Mouse (Mus musculus) limb, embryonic 12.5 days (tissue): Measurements from ENCODE around the gene Vmn1r94. TPM values are rescaled to one million over a fixed set of nuclear protein-coding genes. Genes with fewer than 3 reads are reported as not detected.
"Not testable (repeated sequence)": the region's sequence is repeated elsewhere in the genome, so short reads cannot be mapped to it uniquely, and the experiment has no call there.

Experiments used
- ATAC-seq: fragments of 200-750 bp; cut with Nextera tagmentation; 2 replicates; pipeline ENCODE4 v1.8.0; 2017; ENCODE audit warnings: low read depth, moderate TSS enrichment; ENCODE audit not compliant: insufficient number of reproducible peaks, insufficient read depth, low FRiP score, low TSS enrichment
- H3K27ac ChIP-seq: fragments of 300-500 bp; sonication (generic); 2 replicates; pipeline ENCODE4 v1.5.1; 2016; ENCODE audit warnings: mild to moderate bottlenecking, moderate library complexity
- H3K27me3 ChIP-seq: fragments of 300-500 bp; sonication (generic); 2 replicates; pipeline ENCODE4 v1.6.1; 2016; ENCODE audit warnings: mild to moderate bottlenecking, moderate library complexity
- H3K36me3 ChIP-seq: fragments of 300-500 bp; sonication (generic); 2 replicates; pipeline ENCODE4 v1.6.1; 2016; ENCODE audit warnings: mild to moderate bottlenecking, moderate library complexity
- H3K4me1 ChIP-seq: fragments of 300-500 bp; sonication (generic); replicated peaks from 2 replicates; pipeline ENCODE4 v1.6.1; 2016
- H3K4me2 ChIP-seq: fragments of 300-500 bp; sonication (generic); 2 replicates; pipeline ENCODE4 v1.6.1; 2016; ENCODE audit warnings: mild to moderate bottlenecking, moderate library complexity
- H3K4me3 ChIP-seq: fragments of 300-500 bp; sonication (generic); replicated peaks from 2 replicates; pipeline ENCODE4 v1.5.1; 2016; ENCODE audit warnings: mild to moderate bottlenecking
- H3K9ac ChIP-seq: fragments of 300-500 bp; sonication (generic); replicated peaks from 2 replicates; pipeline ENCODE4 v1.6.1; 2016; ENCODE audit warnings: mild to moderate bottlenecking, moderate library complexity
- H3K9me3 ChIP-seq: fragments of 300-500 bp; sonication (generic); 2 replicates; pipeline ENCODE4 v1.6.1; 2016; ENCODE audit warnings: mild to moderate bottlenecking, moderate library complexity
- WGBS: fragments of 180-500 bp; shearing (Covaris S2); methylation state at CpG from one replicate; pipeline ENCODE4 v1.1.7; 2016; 5-methylcytosine and 5-hydroxymethylcytosine counted together
- polyA plus RNA-seq: library from polyadenylated mRNA; unstranded; fragments of >200 nt; fragmentation: Nextera tagmentation; extraction: Ambion mirVana; gene quantifications from 2 replicates; pipeline ENCODE4 v1.2.1, GENCODE M21; 2016

The Vmn1r94 gene
- polyA plus RNA-seq = not detected in 2 replicates

GRCm38 (mm10) chr7:20168277-20168676 lies at the start of gene Vmn1r94:
Vmn1r94 (minus strand) TSS chr7:20168377.
- not testable (repeated sequence) for H3K9ac ChIP-seq, H3K4me1 ChIP-seq, H3K36me3 ChIP-seq, H3K9me3 ChIP-seq, H3K27me3 ChIP-seq, ATAC-seq, H3K4me3 ChIP-seq, H3K27ac ChIP-seq, H3K4me2 ChIP-seq
- no CpG with 5 or more reads among the region's 3 CpGs for WGBS

DNA sequence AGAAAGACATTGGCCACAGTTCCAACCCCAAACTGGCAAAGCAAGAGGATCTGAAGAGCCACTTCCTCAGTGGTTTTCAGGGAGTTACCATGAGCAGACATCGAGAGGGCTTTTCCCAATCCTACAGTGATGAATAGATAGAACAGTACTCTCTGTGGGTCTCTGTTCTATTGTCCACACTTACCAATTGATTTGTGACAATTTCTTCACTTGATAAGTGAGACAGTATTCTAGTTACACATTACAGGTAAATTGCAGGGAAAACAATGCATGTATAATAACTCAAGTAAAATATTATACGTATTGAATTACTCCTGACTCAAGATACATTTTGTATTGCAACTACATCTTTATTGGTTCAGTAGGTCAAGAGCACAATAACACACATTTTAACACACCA lies 37.3 kb upstream of the Vmn1r94 start, which contains the start of gene Gm6164:
Gm6164 (minus strand) TSS at position 101 of the 400 bp plus-strand sequence.
- not testable (repeated sequence) for H3K4me3 ChIP-seq, H3K4me2 ChIP-seq, H3K27me3 ChIP-seq, H3K27ac ChIP-seq, ATAC-seq, H3K9me3 ChIP-seq, H3K9ac ChIP-seq, H3K4me1 ChIP-seq, H3K36me3 ChIP-seq
- no CpG with 5 or more reads among the region's 2 CpGs for WGBS

- H3K9ac ChIP-seq, H3K9me3 ChIP-seq, H3K27ac ChIP-seq, ATAC-seq, H3K4me3 ChIP-seq, H3K4me2 ChIP-seq, H3K36me3 ChIP-seq, H3K27me3 ChIP-seq, H3K4me1 ChIP-seq: not testable (repeated sequence)
- WGBS = no CpG with 5 or more reads among the region's 3 CpGs
Observed at GRCm38 (mm10) chr7:20193410-20193809, 25.2 kb upstream of the Vmn1r94 start, which contains the start of gene Vmn1r95. Vmn1r95 (plus strand) TSS chr7:20193710.

DNA sequence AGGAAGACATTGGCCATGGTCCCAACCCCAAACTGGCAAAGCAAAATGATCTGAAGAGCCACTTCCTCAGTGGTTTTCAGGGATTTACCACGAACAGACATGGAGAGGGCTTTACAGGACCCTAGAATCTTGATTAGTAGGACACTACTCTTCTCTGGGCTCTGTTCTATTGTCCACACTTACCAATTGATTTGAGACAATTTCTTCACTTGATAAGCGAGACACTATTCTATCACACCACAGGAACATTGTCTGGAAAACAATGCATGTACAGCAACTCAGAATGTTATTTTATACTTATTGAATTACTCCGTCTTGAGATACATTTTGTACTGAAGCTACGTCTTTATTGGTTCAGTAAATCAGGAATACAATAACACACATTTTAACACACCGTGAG lies 29.2 kb downstream of the Vmn1r94 start, which contains the start of gene Vmn1r93:
Vmn1r93 (minus strand) TSS at position 101 of the 400 bp plus-strand sequence.
- H3K9me3 ChIP-seq, H3K9ac ChIP-seq, ATAC-seq, H3K4me1 ChIP-seq, H3K4me3 ChIP-seq, H3K4me2 ChIP-seq, H3K27ac ChIP-seq, H3K36me3 ChIP-seq, H3K27me3 ChIP-seq: not testable (repeated sequence)
- no CpG with 5 or more reads among the region's 5 CpGs for WGBS

DNA sequence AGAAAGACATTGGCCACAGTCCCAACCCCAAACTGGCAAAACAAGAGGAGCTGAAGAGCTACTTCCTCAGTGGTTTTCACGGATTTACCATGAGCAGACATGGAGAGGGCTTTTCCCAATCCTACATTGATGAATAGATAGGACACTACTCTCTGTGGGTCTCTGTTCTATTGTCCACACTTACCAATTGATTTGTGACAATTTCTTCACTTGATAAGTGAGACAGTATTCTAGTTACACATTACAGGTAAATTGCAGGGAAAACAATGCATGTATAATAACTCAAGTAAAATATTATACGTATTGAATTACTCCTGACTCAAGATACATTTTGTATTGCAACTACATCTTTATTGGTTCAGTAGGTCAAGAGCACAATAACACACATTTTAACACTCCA lies 45.7 kb downstream of the Vmn1r94 start, which contains the start of gene Gm16442:
Gm16442 (minus strand) TSS at position 101 of the 400 bp plus-strand sequence.
- ATAC-seq, H3K4me1 ChIP-seq: not testable (repeated sequence)
- no CpG with 5 or more reads among the region's 2 CpGs for WGBS

More for the DNA sequence above, 45.7 kb downstream of the Vmn1r94 start, which contains the start of gene Gm16442:
- not testable (repeated sequence) for H3K9ac ChIP-seq, H3K4me3 ChIP-seq, H3K27me3 ChIP-seq, H3K27ac ChIP-seq, H3K9me3 ChIP-seq, H3K36me3 ChIP-seq, H3K4me2 ChIP-seq

Other genes starting within 250 kb of the Vmn1r94 start
- gene Pvr, start 247.2 kb downstream of the Vmn1r94 start, polyA plus RNA-seq = 7.5 and 8.1 TPM in 2 replicates
- 0.14 TPM in 1 of 2 replicates, not detected in the other for gene Igsf23, start 217.6 kb downstream of the Vmn1r94 start, polyA plus RNA-seq
- gene Ceacam20, start 203.0 kb downstream of the Vmn1r94 start, polyA plus RNA-seq = not detected in 2 replicates
- gene Nlrp9b, start 176.9 kb downstream of the Vmn1r94 start, polyA plus RNA-seq = not detected in 2 replicates
- gene Vmn1r91, start 68.7 kb downstream of the Vmn1r94 start, polyA plus RNA-seq = not detected in 2 replicates
- not detected in 2 replicates for gene Gm16442, start 45.8 kb downstream of the Vmn1r94 start, polyA plus RNA-seq
- not detected in 2 replicates for gene Vmn1r93, start 29.3 kb downstream of the Vmn1r94 start, polyA plus RNA-seq
- not detected in 2 replicates for gene Vmn1r95, start 25.3 kb upstream of the Vmn1r94 start, polyA plus RNA-seq
- not detected in 2 replicates for gene Gm6164, start 37.2 kb upstream of the Vmn1r94 start, polyA plus RNA-seq
- gene Gm4498, start 65.5 kb upstream of the Vmn1r94 start, polyA plus RNA-seq = not detected in 2 replicates
- gene Gm5890, start 94.5 kb upstream of the Vmn1r94 start, polyA plus RNA-seq = not detected in 2 replicates
- not detected in 2 replicates for gene Gm4133, start 165.7 kb upstream of the Vmn1r94 start, polyA plus RNA-seq
- not detected in 2 replicates for gene Gm5728, start 207.0 kb upstream of the Vmn1r94 start, polyA plus RNA-seq
- gene Vmn1r100, start 249.6 kb upstream of the Vmn1r94 start, polyA plus RNA-seq = not detected in 2 replicates